Mouse (Mus musculus) ZHBTc4 (cell line): ENCODE measurements around the gene Camkmt.

ENCODE experiments used
- DNase-seq: peaks from one replicate; pipeline ENCODE4 v3.0.0-alpha.2; 2011; ENCODE audit warnings: low read depth, low spot score

Camkmt gene

GRCm38 (mm10) chr17:85458589-85458988 is 368.2 kb downstream of the Camkmt start:
- no peak for DNase-seq

GRCm38 (mm10) chr17:85461577-85461976 is 371.2 kb downstream of the Camkmt start:
- no peak for DNase-seq

GRCm38 (mm10) chr17:85463497-85464392 is 373.4 kb downstream of the Camkmt start:
- peak; percentile 48 for DNase-seq

GRCm38 (mm10) chr17:85464466-85465411 is 374.4 kb downstream of the Camkmt start:
- peak; percentile 54 for DNase-seq

- DNase-seq, result peak; percentile 69
Measured at GRCm38 (mm10) chr17:85469776-85470175, 379.4 kb downstream of the Camkmt start.

GRCm38 (mm10) chr17:85472687-85473202 is 382.4 kb downstream of the Camkmt start:
- DNase-seq, result peak; percentile 34

- DNase-seq, result no peak
Measured at GRCm38 (mm10) chr17:85473217-85473616, 382.9 kb downstream of the Camkmt start.

- DNase-seq, result no peak
Measured at GRCm38 (mm10) chr17:85473881-85474280, 383.5 kb downstream of the Camkmt start.

GRCm38 (mm10) chr17:85481241-85481640 is 390.9 kb downstream of the Camkmt start:
- DNase-seq, result no peak

GRCm38 (mm10) chr17:85483086-85483485 is 392.7 kb downstream of the Camkmt start:
- no peak for DNase-seq

- DNase-seq, result peak; percentile 10
Measured at GRCm38 (mm10) chr17:85484015-85484414, 393.7 kb downstream of the Camkmt start.

GRCm38 (mm10) chr17:85484526-85484925 is 394.2 kb downstream of the Camkmt start:
- DNase-seq, result no peak

GRCm38 (mm10) chr17:85485065-85485945 is 395.0 kb downstream of the Camkmt start:
- peak; percentile 26 for DNase-seq

GRCm38 (mm10) chr17:85485946-85486533 is 395.7 kb downstream of the Camkmt start:
- DNase-seq, result peak; percentile 8

- DNase-seq, result peak; percentile 80
Measured at GRCm38 (mm10) chr17:85486585-85487480, 396.5 kb downstream of the Camkmt start.

GRCm38 (mm10) chr17:85487531-85487930 is 397.2 kb downstream of the Camkmt start:
- DNase-seq, result no peak

GRCm38 (mm10) chr17:85488601-85489487 is 398.5 kb downstream of the Camkmt start:
- no peak for DNase-seq

GRCm38 (mm10) chr17:85489488-85489980 is 399.2 kb downstream of the Camkmt start:
- DNase-seq, result no peak
